Mouse (Mus musculus): Measurements from ENCODE around the gene Dscaml1.

Dscaml1 gene

DNA sequence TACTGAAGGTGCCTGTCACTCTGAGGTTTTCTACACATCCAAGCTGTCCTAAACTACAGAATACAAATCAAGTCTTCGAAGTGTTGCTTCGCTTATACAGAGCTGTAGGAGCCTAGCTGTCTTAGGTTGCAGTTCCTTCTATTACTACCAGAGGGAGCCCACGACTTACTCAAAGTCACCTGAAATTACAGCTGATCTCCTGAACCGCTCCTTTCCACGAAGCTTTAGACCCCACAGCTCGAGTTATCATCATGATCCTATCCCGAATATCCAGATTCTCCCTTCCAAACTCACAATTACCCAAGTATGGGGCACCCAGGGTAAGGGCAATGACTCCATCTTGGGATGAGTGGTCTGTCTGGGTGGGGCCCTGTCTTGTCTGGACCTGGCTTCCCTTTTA, 14.6 kb upstream of the Dscaml1 start:
- peak; percentile 58 for DNase-seq (ENCODE audit: inconsistent ontology term)

- DNase-seq (ENCODE audit: inconsistent ontology term) = peak; percentile 75
These were observed 14.1 kb upstream of the Dscaml1 start for GRCm38 (mm10) chr9:45412287-45412686.

DNA sequence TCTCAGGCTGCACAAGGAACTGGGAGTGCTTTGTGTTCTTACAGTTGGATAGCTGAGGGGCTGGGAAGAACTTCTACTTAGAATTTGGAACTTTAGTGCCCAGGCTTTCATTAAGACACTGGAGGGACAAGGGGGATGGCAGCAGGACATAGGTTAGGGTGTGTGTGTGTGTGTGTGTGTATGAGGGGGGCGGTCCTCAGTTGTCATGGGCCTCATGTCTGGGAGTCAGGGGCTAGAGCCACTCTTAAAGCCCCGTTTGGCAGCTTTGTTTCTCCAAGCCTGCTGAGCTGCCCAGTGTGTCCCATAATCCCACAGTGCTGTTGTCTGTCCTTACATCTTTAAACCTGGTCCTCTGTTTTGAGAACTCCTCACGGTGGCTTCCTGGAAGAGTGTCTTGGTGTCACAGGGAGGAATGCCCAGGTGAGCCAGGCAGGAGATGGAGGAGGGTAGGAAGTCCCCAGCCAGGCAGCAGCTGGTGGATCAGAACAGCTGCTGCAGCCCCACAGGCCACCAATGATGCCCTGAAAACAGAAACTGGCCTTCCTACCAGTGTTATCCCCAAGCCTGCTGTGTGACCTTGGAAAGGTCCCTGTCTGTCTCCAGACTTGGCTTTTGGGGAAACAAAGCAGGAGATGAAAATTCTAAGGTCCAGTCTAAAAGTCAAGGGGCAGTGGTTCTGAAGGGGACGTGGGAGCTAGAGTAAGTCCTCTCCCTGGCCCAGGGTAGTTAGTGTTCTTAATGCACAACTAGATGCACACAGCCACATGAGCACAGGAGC, 13.5 kb upstream of the Dscaml1 start:
- no peak for DNase-seq (ENCODE audit: inconsistent ontology term)

DNA sequence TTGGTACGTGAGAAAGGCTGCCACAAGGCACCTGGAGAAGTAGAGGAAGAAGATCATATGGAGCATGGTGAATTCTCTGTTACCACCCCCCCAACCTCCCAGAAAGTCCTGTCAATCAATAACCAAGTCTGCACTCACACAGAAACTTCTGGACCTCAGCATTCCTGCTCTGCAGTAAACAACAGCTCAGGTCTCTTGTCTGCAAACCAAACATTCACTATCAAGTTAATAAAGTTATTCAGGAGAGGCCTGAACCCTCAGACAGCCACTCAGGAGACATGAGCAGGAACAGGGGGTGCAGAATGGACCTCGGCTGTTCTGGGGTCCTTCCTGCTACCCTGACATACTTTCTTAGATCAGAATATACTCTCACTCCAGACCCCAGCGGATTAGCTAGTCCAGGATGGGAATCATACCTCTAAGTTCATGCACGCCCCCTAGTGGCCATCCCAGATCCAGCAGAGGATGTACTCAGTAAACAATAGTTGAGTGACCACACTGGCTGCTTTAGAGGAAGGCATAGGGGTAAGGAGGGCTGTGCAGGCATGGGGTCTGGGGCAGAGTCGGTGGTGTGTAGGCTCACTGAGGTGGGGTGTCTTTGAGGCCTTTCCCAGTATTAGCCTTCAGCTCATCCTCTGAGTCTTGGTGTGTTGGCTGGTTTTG, 12.8 kb upstream of the Dscaml1 start:
- DNase-seq (ENCODE audit: inconsistent ontology term) = no peak

- DNase-seq (ENCODE audit: inconsistent ontology term) = no peak
These were observed 10.5 kb upstream of the Dscaml1 start for GRCm38 (mm10) chr9:45415912-45416311.

DNA sequence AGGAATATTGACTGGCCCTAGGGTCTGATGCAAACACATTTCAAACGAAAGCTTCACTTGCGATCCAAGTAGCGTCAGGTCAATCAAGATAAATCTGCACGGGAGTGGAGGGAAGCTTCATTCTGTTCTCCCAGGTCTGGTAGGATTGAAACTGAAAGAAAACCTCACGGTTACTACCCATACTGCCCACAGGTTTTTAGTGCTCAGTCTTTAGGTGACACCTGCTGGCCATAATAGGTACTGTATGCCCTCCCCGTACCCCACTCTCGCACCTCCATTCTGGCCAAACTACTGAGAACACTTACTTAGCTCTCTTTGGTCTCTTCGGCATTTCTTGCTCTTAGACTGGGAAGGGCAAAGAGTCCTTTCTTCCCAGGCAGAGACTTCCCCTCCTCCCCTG, 9.2 kb upstream of the Dscaml1 start:
- DNase-seq (ENCODE audit: inconsistent ontology term) = peak; percentile 33

DNA sequence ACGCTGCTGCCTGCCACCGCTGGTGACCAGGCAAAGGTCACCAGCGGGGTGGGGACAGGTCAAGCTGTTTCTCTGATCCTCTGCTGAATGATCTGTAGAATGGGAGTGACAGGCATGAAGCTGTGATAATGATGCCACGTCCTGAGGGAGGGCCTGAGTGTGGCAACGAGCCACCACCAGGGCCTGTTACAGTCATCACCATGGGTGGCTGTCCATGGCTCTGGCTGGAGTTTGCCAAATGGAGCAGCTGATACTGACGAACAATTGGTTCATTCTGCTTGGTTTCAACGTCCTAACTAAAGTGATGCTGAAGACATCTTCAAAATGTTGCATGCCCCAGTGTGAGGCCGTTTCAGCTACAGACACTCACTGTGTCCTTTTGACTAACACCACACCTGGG, 8.2 kb upstream of the Dscaml1 start:
- no peak for DNase-seq (ENCODE audit: inconsistent ontology term)

DNA sequence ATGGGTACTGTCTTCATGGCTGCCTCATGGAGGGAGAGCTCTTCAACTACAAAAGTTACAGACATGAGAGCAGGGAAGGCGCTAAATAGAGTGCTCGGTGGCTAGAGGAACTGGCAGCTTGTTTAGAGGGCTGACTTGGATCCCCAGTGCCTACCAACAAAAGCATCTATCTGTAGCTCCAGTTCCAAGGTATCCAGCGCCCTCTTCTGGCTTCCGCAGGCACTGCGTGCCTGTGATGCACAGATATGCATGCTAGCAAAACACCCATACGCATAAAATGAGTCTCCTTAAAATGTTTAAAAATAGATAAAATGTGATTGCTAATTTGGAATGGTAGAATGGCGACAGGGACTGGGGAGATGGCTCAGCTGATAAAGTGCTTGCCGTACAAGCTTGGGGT, 5.2 kb upstream of the Dscaml1 start:
- DNase-seq (ENCODE audit: inconsistent ontology term) = no peak

GRCm38 (mm10) chr9:45422761-45423298, 3.6 kb upstream of the Dscaml1 start:
- DNase-seq (ENCODE audit: inconsistent ontology term) = no peak

DNA sequence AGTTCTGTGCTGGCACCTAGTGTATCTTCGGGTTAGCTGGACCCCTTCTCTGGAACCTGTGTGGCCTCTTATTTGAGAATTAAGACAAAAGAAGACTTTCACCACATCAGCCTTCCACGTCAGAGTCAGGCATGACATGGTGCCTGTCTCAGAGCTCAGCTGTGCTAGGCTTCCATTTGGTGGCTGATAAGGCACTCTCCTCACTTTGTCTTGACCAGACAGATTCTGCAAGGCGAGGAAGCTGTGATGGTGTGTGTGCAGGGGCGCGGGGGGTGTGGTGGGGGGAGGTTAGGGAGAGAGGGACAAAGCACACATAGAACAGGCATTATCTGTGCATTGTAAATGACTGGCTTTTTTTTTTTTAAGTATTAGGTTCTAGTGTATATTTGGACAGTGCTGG, 3.0 kb downstream of the Dscaml1 start:
- no peak for DNase-seq (ENCODE audit: inconsistent ontology term)

DNA sequence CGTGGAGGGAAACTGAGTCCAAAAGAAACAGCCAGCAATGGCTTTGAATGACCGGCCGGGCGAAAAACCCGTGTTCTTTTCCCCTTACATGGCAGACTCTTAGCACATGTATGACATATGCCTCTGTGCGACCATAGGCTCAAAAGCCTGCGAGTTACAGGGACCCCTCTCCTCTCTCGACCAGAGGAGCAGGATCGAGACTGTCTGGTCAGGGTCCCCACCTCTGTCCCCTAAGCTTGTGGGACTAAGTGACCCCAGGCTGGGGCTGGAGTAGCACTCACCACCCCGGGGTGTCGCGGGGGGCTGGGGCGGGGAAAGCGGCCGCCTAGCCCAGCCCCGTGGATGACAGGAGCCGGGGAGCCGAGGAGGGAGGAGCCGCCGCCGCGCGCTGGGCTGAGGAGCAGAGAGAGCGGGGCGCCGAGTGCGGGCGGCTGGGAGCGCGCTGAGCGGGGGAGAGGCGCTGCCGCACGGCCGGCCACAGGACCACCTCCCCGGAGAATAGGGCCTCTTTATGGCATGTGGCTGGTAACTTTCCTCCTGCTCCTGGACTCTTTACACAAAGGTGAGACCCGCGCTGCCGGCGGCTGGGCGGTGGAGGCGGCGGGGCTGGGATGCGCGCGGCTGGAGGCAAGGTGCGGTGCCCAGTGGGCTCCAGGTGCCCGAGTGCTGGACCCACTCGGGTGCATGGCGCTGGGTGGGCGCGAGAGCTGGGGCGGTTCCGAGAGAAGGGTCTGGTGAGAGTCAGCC, 3.7 kb downstream of the Dscaml1 start:
- DNase-seq (ENCODE audit: inconsistent ontology term) = peak; percentile 30

DNA sequence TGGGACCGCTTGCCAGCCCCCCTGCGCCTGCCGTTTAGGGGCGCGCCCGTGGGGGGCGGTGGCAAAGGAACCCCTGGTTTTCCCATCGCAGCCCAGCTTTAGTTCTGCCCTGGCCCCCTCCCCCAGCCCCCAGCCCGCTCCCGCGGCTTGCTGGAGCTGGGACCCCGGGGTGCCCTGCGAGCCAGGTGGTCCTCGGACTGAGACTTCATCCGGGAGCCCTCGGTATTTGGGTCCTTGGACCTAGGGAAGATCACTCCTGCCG, 4.2 kb downstream of the Dscaml1 start:
- no peak for DNase-seq (ENCODE audit: inconsistent ontology term)

- no peak for DNase-seq (ENCODE audit: inconsistent ontology term)
These were observed 4.7 kb downstream of the Dscaml1 start for GRCm38 (mm10) chr9:45431150-45431549.

GRCm38 (mm10) chr9:45432639-45433038, 6.2 kb downstream of the Dscaml1 start:
- no peak for DNase-seq (ENCODE audit: inconsistent ontology term)

DNA sequence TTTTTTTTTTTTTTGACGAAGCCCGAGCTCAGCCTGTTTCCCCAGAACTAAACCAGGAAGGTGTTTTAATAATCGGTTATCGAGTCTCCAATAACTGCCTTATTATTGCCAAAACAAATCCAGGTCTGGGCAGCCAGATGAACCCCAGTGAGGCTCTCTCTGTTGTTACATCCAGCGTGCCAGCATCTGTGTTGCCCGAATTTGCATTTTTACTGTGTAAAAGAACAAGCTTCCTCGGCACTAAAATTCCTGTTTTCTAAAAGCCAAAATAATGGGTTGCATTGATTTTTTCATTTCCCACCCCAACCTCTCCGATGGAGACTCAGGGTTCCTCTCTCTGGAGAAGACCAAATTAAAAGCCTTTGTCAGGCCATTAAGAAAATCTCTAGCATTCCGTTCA, 6.7 kb downstream of the Dscaml1 start:
- DNase-seq (ENCODE audit: inconsistent ontology term) = no peak

- no peak for DNase-seq (ENCODE audit: inconsistent ontology term)
These were observed 7.7 kb downstream of the Dscaml1 start for GRCm38 (mm10) chr9:45434171-45434570.

- no peak for DNase-seq (ENCODE audit: inconsistent ontology term)
These were observed 12.6 kb downstream of the Dscaml1 start for GRCm38 (mm10) chr9:45439025-45439424.

DNA sequence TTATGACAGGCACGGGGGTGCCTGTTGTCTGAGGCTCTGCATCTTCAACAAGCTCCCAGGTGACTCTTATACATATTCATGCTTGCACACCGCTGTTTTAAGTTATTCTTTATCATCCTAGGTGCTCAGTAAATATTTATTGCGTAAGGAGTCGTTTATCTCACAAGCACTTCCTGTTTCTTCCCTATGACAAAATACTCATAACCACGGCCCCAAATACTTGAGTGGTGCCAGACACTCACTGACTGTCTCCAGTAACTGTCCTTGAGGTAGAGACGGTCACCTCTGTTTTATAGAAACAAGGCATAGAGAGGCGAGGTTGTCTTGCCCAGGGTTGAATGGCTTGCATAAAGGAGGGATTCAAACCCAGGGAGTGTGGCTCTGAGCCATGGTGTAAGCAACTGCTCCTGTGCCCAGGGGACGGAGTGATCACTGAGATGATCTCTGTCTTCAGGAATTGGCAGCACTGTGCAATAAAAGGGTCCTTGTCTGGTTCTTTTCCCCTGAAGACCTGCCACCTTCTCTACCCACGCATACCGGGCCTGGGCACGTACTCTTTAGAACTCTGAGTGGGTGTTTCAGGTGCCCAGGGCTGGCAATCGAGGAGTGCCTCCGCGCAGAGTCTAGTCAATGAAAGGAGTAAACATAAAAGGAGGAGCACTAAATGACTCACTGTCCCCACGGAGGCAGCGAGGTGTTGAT, 13.8 kb downstream of the Dscaml1 start:
- no peak for DNase-seq (ENCODE audit: inconsistent ontology term)

- DNase-seq (ENCODE audit: inconsistent ontology term) = no peak
These were observed 17.9 kb downstream of the Dscaml1 start for GRCm38 (mm10) chr9:45444251-45444798.

GRCm38 (mm10) chr9:45449658-45450057, 23.2 kb downstream of the Dscaml1 start:
- DNase-seq (ENCODE audit: inconsistent ontology term) = no peak

DNA sequence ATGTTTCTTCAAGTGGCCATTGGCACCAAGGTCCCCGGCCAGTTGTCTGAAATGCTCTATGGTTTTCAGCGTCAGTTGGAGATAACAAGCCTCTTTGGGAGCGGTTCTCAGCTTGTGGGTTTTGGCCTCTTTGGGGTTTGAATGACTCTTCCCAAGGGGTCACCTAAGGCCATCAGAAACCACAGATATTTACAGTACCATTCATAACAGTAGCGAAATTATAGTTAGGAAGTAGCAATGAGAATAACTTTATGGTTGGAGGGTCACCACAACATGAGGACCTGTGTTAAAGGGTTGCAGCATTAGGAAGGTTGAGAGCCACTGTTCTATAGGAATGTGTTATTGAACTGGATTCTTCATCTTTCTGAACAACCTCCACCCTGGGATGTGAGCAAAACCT, 24.9 kb downstream of the Dscaml1 start:
- DNase-seq (ENCODE audit: inconsistent ontology term) = no peak

DNA sequence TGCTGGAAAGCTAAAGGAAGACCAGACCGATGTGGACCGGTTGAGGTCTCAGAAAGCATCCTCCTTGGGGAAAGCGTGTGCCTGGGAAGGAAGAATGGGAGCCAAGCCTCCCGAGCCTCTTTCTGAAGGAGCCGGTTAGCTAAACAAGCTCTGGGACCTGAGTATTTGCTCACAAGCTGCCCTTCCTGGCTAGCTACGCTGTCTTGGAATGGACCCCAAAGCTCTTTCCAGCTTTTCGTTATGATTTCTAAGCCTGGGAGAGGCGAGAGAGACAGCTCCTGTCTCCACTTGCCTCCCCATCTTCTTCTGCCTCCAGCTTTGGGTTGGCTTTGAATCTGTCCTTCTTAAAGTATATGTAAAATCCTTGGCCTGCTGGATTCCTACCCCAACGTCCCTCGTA, 27.6 kb downstream of the Dscaml1 start:
- no peak for DNase-seq (ENCODE audit: inconsistent ontology term)

All from Muller cell, postnatal 12 days (primary cell).